Mouse (Mus musculus): ENCODE results near the gene Lhfpl3.

DNA sequence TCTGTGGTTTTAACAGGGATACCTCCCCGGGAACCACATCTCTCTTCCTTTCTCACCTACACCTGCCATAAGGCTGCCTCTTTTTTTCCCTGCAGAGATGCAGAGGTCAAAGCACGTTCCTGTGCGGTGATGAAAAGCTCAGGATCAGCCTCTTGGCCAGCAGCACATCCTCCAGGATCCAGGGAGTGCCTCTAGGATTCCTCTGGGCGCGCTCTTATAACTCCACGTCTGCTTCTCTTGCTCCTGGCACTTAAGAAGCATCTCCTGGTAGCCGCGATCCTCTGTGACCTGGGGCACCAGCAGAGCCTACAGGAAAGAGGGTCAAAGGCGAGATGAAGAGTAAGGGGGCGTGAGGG is 352 bp upstream of the Lhfpl3 start:
- TF ChIP-seq CTCF (IDR thresholded peaks at IDR 0.05; ENCODE audit: low read depth), result no peak
- TF ChIP-seq EP300 (IDR thresholded peaks at IDR 0.05; ENCODE audit: low read depth), result no peak
